Mouse (Mus musculus): ENCODE measurements around the gene Rpl13.
A peak's percentile ranks its signal among the peaks of the same experiment; 100 is the strongest.
"Not testable (repeated sequence)": the region's sequence is repeated elsewhere in the genome, so short reads cannot be mapped to it uniquely, and the experiment has no call there.

Rpl13 gene

DNA sequence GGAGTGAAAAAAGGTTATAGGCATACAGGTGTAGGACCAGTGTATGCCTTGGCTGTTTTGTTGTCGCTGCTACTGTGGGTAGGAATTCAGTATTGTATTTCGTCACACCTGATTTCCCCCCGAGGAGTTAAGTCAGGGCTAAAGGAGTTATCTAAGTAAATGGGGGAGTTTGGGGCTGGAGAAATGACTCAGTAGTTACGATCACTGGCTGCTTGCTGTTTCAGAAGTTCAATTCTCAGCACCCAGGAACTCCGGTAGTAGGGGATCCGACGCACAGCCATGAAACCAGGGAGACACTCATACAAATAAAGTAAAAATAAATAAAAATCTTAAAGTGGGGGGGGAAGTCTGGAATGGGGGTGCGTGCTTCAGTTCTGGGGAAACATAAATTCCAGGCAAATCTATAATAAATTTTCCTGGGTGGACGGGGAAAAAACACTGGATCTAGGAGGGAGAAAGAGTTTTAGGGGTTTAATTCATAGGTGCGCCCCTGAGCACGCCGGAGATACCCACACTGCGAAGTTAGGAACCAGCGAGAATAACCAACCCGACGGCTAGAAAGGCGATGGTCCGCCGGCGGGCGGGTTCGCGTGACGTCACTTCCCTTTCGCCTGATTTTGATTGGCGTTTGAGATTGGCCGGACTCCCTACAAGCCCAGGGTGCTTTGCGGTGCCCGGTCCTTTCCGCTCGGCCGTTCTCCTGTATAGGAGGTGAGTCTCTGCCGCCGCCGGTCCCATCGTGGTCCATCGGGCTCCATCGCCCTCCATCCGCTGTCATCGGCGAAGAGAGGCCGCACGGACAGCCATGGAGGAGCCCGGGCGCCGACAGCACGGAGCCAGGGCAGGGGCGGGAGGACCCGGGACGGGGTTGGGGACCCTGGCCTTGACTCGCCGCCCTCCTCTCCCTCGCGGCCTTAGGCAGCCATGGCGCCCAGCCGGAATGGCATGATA, at the start of gene Rpl13:
Gene Rpl13, plus strand, starts transcription at position 616 of the 951 bp plus-strand sequence.
- DNase-seq (ENCODE audit: low spot score in 2 of 2) = peak; percentile 96

DNA sequence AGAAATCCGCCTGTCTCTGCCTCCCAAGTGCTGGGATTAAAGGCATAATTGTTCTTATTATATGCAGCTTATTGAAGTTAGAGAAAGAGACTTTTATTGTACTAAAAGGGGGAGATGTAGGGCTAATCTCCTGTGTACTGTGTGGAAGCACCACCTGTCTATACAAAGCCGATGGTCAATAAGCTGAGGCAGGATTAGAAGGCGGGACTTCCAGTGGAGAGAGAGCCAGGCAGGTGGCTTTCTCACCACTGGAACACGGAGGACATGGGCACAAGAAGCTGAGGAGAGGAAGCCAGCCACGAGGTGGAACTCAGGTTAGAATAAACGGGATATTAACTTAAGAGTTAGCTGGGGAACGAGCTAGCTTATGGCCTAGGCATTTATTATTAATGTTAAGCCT, 39.4 kb upstream of the Rpl13 start, which contains the start of gene Spg7:
Gene Spg7, plus strand, starts transcription at position 222 of the 400 bp plus-strand sequence.
- no peak for DNase-seq (ENCODE audit: low spot score in 2 of 2)

DNA sequence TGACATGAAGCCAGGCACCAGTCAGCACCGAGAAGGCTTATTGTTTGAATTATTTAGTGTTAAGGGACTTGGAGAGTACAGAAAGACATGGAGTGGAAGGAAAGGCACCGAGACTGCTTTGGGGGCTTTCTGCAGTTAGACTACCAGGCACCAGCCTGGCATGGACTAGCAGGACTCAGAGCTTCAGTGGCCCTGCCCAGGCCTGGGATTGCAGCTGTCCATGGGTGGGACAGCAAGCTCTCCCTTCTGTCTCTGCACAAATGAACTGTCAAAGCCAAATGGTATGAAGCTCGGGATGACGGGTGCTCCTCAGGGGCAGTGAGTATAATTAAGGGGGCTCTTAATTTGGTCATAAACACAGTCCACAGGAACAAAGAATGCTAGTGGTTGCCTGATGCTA, 38.1 kb upstream of the Rpl13 start:
- DNase-seq (ENCODE audit: low spot score in 2 of 2) = no peak

DNA sequence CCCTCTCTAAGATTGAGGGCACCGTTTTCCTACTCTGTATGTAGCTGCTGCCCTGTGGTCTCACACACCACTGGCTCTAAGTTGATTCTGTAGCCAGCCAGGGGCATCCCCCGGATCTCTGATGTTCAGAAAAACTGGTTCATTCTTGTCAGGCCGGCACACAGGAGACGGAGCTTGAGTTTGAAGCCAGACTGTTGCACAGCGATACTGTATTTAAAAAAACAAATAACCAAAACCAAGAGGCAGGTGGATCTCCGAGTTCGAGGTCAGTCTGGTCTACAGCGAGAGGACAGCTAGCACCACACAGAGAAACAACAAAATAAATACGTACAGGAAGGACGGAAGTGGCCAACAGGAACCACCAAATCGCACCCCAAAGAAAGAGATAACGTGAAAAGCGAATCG, 37.3 kb upstream of the Rpl13 start:
- no peak for DNase-seq (ENCODE audit: low spot score in 2 of 2)

DNA sequence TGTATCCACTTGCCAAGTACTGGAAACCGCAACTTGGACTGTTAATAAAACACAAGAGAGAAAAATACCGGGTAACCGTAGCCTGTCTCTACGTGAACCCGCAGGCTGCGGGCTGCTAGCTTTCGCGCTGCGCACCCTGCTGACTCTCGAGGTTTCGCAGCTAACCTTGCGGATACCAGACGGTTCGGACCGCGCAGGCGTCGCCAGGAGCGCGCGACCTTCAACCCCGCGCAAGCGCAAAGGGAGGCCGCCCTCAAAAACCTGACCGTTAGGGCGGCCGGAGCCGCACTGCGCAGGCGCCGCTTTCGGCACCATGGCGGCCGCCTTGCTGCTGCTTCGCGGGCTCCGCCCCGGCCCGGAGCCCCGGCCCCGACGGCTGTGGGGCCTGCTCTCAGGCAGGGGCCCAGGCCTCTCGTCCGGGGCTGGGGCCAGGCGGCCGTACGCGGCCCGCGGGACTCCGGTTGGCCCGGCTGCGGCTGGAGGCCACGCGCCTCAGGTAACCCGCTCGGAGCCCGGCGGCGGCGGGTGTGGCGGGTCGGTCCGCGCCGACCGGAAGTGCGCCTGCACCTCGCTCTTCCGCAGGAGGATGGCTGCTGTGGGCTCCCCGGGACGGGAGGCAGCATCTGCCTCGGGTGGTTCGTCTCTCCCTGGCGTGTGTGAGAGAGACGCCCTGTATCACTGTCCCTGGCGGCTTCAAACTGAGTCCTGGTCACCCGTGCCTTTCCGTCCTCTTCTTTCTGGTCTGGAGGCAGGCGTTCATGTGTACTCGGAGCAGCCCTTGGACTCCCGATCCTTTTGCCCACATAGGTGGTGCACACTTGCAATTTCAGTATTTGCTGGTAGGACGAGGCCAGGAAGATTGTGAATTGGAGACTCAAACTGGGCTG, 36.7 kb upstream of the Rpl13 start:
- DNase-seq (ENCODE audit: low spot score in 2 of 2) = peak; percentile 94 to 95

DNA sequence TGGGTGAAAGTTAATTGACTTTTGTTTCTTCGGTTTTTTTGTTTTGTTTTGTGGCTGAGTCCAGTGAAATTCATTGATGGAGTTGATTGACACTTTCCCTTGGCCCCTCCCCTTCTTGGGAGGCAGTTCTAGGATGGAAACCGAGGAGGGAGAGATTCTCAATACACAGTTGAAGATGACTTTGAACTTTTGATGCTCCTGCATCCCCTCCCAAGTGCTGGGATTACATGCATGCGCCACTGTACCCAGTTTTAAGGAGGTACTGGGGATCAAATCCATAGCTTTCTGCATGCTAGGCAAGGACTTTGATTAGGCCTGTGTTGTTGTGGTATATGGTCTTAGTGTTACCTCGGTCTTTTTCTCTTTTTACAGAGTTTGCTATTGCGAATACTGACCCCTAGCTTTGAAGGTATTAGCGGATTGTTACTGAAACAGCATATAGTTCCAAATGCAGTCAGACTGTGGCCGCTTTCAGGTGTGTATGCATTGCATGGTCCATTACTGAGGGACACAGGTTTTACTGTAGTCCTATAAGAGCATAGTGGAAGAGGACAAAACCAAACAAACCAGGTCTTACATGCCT, 36.0 kb upstream of the Rpl13 start:
- peak in 1 of 2 experiments; percentile 16 for DNase-seq (ENCODE audit: low spot score in 2 of 2)

DNA sequence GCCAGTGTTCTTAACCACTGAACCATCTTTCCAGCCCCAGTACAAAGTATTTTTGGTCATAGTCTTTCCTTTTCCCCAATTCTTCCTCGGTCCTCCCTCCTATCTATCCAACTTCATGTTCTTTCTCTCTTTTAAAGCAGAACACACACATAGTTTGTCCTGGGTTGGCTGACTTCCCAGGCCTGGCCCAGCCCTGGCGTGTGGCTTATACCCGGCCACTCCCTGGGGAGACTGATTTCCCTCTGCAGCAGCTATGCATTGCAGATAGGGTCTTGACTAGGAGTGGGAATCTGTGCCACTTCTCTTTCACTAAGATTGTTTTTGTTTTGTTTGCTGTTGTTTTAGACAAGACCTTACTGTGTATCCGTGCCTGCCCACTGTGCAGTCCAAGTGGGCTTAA, 31.0 kb upstream of the Rpl13 start:
- no peak for DNase-seq (ENCODE audit: low spot score in 2 of 2)

DNA sequence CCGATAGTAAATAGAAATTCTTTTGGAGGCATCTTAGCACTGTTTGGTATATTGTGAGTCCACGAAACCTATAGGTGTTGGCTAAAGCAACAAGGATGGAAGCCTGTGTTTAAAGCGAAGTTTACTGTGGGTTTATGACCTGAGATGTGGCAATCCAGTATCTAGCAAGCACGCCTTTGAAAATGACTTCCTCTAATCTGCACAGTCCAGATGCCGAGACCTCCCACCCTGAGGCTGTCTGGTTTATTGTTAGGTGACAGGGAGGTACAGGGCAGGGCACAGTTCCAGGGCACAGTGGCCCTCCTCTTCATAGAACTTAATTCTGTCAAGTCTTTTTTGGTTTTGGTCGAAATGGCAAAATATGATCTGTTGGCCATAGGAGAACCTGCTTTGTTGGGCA, 24.9 kb upstream of the Rpl13 start:
- DNase-seq (ENCODE audit: low spot score in 2 of 2) = no peak

DNA sequence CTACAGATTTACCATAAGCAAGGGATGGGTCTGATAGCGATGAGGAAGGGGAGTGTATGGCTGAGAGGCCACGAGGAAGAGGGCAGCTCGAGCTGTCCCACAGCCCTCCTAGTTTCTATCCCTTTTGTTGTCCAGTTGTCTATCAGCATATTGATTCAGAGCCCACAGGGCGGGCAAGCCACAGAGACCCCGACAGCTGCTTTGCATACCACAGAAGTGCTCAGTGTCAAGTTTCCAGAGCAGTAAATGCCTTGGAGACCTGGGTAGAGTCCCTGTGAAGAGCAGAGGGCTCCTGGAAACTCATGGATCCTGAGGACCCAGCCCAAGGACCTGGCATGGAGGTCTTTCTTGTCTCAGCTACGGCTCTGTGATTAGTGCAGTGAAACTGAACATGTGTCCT, 19.2 kb upstream of the Rpl13 start:
- DNase-seq (ENCODE audit: low spot score in 2 of 2) = no peak

DNA sequence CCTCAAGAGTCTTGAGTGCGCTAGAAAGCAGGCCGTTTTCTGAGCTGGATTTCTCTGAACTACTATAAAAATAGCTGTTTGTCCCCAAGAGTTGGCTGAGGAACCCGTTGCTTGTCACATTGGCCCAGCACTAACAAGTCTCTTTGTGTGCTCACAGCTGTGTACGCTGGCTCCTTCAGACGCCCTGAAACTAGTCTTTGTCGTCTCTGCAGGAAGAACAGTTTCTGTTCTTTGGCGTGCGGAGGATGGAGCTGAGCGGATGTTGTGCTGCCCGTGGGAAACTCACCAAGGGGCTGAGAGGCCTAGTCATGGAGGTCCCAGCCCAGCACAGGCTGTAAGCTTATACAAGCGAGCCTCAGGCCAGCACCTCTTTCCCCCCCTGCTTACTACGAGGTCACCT, 18.5 kb upstream of the Rpl13 start:
- no peak for DNase-seq (ENCODE audit: low spot score in 2 of 2)

DNA sequence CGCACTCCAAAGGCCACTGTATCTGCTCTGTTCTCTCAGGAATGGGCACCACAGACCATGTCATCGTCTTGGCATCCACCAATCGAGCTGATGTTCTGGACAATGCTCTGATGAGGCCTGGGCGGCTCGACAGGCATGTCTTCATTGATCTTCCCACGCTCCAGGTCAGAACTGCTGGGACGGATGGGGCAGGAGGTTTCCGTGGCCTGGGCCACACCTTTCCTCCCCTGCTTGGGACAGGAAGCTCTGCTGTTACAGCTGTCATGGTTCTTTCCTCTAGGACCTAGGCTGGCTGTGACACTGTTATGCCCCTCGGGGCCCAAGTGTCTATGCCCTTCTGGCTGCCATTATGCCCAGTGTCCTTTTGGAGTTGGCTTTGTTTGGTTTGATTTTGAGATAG, 14.9 kb upstream of the Rpl13 start:
- no peak for DNase-seq (ENCODE audit: low spot score in 2 of 2)

DNA sequence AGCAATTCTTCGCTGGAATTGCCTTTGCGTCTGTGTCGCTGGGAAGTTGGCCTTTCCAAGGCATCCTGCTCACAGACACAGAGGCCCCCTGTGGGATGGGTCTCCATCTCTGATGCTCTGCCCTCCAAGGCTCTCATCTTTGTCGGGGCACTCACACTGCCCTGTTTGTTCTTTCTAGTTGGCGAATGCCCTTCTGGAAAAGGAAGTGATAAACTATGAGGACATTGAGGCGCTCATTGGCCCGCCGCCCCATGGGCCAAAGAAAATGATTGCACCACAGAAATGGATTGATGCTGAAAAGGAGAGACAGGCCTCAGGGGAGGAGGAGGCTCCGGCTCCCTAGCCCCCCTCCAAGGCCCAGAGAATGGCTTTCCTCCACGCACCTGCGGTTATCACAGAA, 4.9 kb upstream of the Rpl13 start:
- no peak for DNase-seq (ENCODE audit: low spot score in 2 of 2)

DNA sequence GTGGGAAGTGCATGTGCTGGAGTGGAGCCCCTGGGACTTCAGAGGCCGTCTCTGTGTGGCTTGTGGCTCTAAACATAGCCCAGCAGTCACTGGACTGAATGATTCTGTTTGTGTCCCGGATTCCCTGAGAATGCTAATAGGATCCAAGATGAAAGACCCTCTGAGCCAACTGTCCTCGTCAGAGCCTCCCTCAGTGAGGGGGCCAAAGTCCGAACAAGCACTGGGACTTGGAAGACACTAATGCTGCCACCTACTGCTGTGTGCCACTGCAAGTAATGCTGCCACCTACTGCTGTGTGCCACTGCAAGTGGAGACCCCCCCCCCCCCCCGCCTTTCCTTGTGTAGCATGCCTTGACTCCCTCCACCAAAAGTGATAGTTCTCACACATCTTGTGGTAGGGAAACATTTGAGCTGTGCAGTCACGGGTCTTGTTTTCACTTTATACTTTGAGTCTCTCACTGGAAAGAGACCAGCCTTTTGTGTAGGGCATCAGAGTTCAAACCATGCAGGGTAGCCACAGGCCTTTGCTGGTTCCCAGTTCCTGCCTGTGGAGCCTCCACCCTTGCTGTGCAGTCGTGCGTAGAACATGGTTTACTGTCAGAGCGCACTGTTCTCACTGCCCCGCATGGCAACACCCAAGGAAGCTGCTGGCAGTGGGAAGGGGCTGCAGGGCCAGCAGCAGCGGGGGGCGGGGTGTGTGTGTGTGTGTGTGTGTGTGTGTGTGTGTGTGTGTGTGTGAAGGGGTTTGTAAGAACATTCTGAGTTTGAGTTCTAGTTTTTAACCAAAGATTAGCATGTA, 4.2 kb upstream of the Rpl13 start:
- DNase-seq (ENCODE audit: low spot score in 2 of 2) = no peak

DNA sequence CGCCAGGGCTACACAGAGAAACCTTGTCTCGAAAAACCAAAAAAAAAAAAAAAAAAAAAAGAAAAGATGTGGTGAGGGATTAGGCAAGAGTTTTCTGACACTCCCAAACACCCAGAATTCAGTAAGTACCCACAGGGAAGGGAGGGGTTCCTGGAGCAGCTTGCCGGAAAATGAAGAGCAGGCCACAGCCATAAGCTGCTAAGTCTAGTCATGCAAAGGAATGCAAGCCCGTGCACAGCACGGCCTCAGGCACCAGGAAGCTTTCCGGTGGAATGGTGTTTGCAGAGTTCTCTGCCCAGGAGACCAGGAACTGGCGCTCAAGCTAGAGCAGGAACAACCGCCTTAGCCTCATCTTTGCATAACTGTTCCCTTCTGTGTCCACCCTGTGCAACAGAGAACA, 1.9 kb upstream of the Rpl13 start:
- no peak for DNase-seq (ENCODE audit: low spot score in 2 of 2)

DNA sequence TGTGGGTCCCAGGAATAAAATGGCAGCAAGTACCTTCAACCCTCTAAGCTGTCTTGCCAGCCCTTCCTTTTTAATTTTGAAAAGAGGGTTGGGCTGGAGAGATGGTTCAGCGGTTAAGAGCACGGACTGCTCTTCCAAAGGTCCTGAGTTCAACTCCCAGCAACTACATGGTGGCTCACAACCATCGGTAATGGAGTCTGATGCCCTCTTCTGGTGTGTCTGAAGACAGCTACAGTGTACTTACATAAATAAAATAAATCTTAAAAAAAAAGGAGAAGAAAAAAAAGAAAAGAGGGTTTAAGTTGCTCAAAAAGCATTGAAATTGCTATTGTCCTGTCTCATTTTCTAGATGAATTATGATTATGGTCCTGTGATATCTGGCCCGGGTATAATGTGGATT, 906 bp upstream of the Rpl13 start:
- no peak for DNase-seq (ENCODE audit: low spot score in 2 of 2)

DNA sequence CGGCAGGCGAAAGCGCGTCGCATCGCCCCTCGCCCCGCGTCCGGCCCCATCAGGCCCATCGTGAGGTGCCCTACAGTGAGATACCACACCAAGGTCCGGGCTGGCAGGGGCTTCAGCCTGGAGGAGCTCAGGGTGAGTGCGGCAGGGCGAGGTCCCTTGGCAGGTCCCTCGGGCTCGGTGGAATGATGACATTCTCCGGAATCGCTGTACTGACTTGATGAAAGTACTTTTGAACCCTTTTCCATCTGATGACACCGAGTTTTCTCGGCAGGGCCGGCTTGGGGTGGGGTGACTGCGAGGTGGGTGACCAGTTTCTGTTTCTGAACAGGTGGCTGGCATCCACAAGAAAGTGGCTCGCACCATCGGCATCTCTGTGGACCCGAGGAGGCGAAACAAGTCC, 705 bp downstream of the Rpl13 start:
- DNase-seq (ENCODE audit: low spot score in 2 of 2) = not testable (repeated sequence)

DNA sequence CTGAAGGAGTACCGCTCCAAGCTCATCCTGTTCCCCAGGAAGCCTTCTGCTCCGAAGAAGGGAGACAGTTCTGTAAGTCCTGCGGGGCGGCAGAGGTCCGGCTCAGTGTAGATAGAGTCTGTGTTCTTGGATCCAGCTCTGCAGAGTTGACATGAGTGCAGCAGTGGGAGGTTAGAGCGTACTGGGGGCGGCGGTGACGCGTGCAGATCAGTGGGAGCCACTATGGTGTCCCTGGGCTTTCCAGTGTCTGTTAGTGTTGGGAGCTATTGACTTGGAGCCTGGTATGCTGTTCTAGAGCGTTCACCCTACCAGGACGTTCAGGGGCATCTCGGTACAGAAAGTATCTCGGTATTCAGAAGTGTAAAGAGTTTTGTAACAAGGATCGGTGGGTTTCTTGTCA, 1.1 kb downstream of the Rpl13 start:
- DNase-seq (ENCODE audit: low spot score in 2 of 2) = no peak

DNA sequence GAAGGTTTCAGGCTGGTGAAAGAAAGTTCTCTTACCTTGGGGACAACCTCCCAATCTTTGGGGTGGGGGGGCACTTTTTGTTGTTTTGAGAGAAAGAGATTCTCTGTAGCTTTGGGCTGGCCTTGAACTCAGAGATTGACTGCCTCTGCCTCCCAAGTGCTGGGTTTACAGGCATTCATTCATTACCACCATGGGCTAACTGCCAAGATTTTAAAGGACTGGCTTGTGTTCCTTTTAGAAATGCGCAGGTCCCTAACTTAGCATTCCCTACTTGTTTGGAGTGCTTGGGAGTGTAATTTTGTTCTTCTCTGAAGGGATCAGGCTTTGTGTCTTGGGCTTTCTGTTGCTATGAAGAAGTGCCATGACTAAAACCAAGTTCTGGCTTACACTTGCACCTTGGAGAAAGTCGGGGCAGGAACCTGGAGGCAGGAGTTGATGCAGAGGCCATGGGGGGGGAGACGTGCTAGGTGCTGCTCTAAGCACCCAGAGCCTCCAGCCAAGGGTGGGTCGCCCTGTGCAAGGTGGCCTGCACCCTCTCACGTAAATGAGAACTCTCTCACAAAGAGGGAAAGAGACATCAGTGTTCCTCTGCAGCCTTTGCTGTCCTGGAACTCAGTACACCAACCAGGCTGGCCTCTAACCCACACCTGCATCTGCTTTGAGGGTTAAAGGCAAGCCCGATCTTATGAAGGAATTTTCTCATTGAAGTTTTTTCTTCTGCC, 2.1 kb downstream of the Rpl13 start:
- no peak for DNase-seq (ENCODE audit: low spot score in 2 of 2)

DNA sequence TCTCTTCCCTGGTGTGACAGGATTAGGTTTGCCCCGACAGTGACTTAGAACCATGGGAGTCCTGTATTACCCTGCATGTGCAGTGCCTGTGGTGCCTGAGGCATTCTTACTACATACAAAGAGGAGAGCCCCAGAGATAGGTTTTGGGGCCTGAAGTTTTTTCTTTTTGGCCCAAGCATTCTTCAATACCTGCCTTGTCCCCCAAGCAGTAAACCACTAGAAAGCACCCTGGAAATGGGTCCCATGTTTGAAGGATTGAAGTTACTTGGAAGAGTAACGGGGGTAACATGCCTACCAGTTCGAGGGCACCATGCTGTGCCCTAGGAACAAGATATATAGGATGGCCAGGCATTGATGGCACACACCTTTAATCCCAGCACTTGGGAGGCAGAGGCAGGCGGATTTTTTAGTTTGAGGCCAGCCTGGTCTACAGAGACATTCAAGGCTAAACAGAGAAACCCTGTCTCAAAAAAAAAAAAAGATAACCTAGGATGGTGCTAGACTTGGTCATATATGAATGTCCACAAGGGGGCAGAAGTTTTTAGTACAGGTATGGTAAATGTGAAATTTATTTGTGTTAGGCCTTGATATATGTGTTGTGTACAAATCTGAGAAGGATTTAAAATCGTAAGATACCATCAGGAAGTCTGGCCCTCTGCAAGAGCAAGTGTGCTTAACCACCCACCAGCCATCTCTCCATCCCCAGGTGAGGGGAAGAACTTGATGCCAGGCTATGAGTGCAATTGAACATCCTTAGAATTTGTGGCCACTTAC, 3.6 kb downstream of the Rpl13 start:
- DNase-seq (ENCODE audit: low spot score in 2 of 2) = no peak

DNA sequence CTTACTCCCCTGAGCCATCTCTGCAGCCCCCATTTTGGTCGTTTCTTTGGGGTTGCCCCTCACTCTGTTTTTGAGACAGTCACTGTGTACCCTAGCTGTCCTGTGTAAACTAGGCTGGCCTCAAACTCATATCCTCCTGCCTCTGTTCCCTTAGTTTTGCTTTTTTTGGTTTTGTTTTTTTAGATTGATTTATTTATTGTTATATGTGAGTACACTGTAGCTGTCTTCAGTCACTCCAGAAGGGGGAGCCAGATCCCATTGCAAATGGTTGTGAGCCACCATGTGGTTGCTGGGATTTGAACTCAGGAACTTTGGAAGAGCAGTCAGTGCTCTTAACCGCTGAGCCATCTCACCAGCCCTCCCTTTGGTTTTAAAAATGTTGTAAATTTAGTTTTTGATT, 4.4 kb downstream of the Rpl13 start:
- DNase-seq (ENCODE audit: low spot score in 2 of 2) = peak in 1 of 2 experiments; percentile 40

Data from natural killer cell, adult 2 months (primary cell).